Mouse (Mus musculus) urinary bladder, postnatal 10 days (tissue): ENCODE results near the gene Il10rb.
A peak's percentile ranks its signal among the peaks of the same experiment; 100 is the strongest.

Experiments used
- DNase-seq: peaks from one replicate; pipeline ENCODE4 v3.0.0; 2022; ENCODE audit warnings: low spot score

Il10rb gene

DNA sequence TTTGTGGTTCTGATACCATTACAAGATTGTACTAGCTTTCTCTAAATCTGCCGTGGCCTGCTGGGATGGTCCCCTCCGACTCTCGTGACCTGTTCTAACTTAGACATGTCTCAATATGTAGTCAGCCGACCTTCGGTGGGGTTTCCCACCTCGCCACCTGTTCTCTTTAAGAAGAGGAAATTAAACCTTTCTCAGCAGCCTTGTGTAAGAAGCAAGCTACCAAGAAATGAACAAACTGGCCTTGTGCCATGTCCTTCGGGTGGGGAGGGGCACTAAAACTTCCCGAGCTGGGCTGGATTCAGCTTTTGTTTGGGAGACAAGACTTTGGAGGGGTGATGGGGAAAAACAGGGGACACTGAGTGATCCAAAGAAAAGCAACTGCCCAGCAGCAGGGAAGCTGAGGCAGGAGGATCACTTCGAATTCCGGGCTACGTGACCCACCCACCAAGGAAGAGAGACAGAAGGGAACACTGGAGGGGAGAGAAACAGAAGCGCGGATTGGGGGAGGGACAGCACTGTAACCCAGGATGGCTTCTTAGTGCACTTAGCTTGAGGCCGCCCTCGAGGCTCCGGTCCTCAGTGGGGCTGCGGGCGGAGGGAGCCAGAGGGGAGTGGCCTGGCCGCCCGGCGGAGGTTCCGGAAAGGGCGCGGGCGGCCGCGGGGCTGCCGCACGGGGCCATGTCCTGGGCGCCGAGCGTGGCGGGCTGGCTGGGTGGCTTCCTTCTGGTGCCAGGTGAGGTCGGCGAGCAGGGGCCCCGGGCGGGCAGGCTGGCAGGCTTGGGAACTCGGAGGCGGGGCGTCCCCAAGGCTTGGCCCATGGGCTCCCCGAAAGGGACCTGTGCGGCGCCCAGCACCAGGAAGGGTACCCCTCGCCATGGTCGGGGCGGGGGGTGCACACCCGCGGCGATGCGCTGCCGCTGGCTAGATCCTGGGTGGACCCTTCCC lies at the start of gene Il10rb:
Gene Il10rb (plus strand): TSS at position 525 of the 945 bp plus-strand sequence.
- DNase-seq: peak; percentile 20

DNA sequence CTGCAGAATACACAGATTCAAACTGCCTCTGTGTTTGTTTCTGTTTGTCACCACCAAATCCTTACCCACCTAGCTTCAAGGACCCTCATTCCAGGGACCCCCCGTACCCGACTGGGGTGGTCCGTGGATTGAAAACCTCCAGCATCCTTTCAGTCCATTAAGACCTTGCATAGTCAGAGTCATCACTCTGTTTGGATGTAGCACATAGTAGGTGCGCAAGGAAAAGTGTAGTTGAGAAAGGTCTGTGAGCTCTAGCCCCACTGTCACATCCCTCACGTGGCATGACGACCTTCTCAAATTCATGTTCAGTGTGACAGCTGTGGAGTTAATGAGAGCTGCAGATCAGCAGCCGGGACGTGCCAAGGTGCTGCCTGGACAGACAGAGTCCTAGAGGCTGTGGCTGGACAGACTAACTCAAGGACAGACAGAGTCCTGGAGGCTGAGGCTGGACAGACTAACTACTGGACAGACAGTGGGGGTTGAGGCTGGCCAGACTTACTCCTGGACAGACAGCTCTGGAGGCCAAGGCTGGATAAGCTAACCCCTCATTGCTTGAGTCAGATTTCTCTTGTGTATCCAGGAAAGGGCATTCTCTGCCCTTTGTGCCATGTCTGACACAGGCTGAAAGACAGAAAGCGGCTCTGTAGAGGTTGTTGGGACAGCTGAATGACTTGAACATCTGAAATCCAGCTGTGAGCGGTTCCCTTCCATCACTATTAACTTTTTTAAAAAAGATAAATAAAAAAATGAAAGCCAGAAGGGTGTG lies 49.0 kb upstream of the Il10rb start:
- DNase-seq: no peak

DNA sequence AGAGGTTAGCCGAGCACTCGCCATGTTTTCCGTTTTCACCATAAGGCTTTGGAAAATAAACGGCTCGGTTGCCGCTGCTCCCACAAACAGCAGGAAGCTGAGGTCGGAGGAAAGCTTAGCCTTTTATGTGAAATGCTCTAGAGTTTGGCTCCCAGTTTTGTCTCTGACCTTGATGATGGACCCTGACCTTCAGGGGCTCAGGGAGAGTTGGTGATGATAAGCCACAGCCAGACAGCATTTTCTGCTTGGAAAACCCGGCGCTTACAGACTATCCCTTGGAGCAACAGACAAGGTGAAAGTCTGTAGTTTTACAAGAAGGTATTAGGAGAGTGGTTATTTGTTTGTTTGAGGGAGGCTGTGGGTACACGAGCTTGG lies 48.5 kb upstream of the Il10rb start:
- DNase-seq: no peak

DNA sequence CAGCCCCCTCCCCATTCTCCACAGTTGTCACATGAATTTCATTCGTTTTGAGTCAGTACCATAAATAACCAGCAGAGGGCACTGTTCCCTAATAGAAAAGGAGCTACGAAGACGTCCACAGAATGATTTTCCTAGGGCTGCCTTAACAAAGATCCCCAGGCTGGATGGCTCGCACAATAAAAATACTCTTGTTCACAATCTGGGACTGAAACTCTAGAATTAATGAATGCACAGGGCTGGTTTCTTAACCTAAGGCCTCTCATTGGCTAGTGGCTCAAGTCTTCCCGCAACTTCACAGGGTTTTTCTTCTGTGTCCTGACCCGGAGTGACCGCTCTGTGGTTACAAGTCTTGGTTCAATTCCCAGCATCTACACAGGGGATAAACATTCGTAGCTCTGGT lies 47.4 kb upstream of the Il10rb start:
- no peak for DNase-seq

DNA sequence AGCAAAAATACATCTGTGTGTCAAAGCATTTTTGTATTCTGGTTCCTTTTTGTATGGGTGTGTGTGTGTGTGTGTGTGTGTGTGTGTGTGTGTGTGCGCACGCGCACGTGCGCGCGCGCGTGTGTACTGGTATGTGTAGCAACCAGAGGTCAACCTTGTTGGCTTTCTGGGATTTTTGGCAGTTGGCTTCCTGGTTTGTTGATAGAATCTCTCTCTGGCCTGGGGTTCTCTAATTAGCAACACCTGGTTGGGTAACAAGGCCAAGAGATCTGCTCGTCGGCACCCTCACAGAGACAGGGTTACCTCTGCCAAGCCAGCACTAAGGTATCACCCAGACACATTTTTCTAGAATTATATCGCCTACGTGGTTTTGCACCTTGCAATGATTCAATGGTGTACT lies 46.4 kb upstream of the Il10rb start:
- DNase-seq: no peak

- DNase-seq: no peak
These were observed 45.8 kb upstream of the Il10rb start for GRCm38 (mm10) chr16:91360162-91360561.

GRCm38 (mm10) chr16:91362006-91362405 lies 44.0 kb upstream of the Il10rb start:
- no peak for DNase-seq

GRCm38 (mm10) chr16:91362616-91363272 lies 43.2 kb upstream of the Il10rb start:
- no peak for DNase-seq

- DNase-seq: no peak
These were observed 42.5 kb upstream of the Il10rb start for GRCm38 (mm10) chr16:91363483-91363882.

DNA sequence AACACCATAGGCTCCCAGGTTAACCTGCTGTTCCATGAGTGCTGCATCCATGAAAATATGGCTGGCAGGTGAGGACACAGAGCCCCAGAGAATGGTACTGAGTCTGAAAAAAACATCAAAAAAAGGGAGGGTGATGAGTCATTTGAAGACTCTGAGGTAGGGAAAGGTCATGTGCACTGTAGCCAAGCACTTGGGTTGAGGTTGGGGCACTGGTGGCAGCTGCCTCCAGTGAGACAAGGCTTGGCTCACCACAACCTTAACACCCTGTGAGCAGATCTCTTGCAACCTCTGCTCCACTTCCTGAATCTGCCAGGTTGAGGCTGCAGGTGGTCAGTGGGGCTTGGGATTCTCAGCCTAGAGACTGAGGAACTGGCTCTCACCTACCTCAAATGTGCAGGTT lies 39.4 kb upstream of the Il10rb start:
- no peak for DNase-seq

DNA sequence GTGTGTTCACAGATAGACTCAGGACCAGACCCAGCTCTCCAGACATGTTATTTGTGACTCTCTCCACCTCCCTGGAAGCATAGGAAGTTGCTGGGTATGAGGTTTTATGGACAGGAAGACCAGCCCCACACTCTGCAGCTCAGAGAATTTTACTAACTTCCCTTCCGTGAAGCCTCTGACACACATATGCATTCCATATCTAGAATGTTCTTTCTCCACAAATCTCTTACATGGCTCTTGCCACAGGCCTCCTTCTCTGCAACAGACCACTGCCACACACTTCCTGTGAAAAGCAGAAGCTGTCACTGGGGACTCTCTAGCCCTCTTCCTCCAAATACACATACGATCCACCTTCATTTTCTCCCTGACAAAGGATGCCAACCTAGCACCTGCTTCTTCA lies 38.9 kb upstream of the Il10rb start:
- DNase-seq: no peak

DNA sequence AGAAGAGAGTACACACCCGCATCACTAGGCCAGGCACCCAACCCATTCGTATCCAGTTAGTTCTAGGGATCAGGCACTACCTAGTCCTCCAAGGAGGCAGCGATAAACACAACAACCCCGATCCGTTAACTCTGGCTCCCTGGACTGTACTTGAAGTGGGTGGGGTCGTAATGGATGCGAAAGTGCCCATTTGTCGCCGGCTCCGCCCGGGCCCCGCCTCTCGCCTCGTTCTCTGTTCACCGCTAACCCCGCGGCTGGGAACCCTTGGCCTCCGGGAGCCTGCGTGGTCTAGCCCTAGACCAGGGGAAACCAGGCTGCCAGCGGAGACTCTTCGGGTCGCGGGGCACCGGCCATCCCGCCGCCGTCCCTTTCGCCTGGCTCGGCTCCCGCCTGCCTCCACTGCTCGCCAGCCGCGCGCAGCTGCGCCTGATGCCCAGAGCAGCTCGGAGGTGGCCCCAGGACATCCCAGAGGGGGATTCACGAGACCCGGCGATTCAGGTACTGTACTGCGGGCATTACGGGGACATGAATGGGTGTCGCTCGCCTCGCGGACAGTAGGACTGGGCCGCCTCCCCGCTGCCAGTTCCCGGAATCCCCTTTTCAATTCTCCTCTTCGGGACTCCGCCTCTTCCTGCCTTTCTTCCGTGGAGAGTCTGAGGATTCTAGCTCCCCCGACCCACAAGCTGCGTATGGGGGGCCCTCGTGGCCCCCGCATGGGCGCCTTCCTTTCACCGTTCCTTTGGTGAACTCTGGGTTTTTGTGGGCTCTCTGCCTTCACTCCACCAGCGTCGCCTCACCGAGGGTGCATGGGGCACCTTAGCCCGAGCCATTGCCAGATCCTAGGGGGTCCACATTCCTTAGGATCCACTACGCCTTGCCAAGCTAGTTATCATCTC lies 33.1 kb upstream of the Il10rb start, which contains the start of gene Ifnar2:
Gene Ifnar2 (plus strand): TSS at position 207 of the 896 bp plus-strand sequence.
- DNase-seq: peak; percentile 29

GRCm38 (mm10) chr16:91373473-91374252 lies 32.3 kb upstream of the Il10rb start:
- DNase-seq: no peak

DNA sequence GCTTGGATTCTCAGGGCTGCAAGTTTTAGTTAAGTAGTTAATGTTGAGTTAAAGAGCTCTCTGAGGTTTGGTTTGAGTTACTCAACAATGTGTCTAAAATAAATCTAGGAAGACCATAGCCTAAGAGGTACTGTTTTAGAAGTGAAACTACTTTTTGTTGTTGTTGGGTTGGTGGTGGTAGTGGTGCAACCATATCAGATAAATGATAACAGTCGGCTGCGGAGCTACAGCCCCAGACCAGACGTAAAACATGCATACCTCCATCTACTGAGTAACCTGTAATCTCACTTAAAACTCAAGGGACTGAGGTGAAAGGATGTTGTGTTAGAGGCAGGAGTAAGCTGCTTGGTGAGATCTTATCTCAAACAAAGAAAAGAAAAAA lies 31.7 kb upstream of the Il10rb start:
- DNase-seq: no peak

DNA sequence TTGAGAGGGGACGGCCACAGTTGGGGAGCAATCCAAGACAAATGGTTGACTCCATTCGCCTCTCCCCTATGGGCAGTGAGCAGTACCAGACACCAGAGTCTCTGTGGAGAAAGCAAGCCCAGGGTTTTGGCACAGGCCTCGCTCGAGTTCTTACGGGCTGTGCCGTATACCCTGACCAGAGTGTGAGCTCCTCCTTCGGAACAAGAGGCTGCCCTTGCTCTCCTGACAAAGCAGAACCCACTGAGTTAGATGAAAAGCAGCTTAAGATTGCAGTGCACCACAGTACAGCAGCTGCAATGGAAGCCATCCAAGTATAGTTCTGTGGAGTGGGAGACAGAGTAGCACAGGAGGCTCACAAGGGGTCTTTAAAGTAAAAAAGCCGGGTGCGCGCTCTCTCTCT lies 29.3 kb upstream of the Il10rb start:
- no peak for DNase-seq

GRCm38 (mm10) chr16:91378431-91378986 lies 27.5 kb upstream of the Il10rb start:
- no peak for DNase-seq

GRCm38 (mm10) chr16:91378991-91379390 lies 27.0 kb upstream of the Il10rb start:
- no peak for DNase-seq

DNA sequence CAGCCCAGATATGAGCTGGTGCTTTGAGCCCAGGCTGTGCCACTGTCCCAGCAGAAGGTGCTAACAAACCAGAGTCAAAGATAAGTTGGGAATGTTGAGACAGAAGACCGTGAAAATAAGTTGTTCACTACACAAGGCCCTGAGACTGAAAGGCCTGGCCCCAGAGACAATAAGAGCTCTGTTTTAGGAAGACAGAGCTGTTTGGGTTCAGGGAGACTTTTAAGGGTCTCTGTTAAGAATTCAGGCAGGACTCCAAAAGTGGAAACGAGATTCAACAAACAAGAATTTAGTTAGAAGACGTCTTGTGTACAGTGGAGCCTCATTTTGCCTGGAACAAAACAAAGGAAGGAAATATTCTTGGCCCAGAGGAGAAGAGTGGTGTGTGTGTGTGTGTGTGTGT lies 26.6 kb upstream of the Il10rb start:
- no peak for DNase-seq

- no peak for DNase-seq
These were observed 25.8 kb upstream of the Il10rb start for GRCm38 (mm10) chr16:91380151-91380550.

- no peak for DNase-seq
These were observed 24.4 kb upstream of the Il10rb start for GRCm38 (mm10) chr16:91381606-91382005.
